Mouse (Mus musculus) CH12.LX (cell line): ENCODE data around the gene Chrm4. TPM values are rescaled to one million over a fixed set of nuclear protein-coding genes. Genes with fewer than 3 reads are reported as not detected.

ENCODE experiments used
- DNase-seq: peaks from one replicate; pipeline ENCODE4 v3.0.0-alpha.2; 2013; ENCODE audit errors: extremely low read depth
- H3K27ac ChIP-seq: 2 replicates; pipeline ENCODE4 v1.5.1; 2012; ENCODE audit warnings: low read depth, mild to moderate bottlenecking, control low read depth, moderate library complexity; ENCODE audit not compliant: insufficient read depth
- H3K27me3 ChIP-seq: replicated peaks from 2 replicates; pipeline ENCODE3; 2012; ENCODE audit warnings: inconsistent platforms
- H3K36me3 ChIP-seq, 2 experiments: replicated peaks in 1 of 2; 2 replicates each; pipeline versions ENCODE3 to v1.6.1; 2012; ENCODE audit warnings: inconsistent platforms in 1 of 2, low read length in 1 of 2, mild to moderate bottlenecking in 1 of 2, mixed read lengths in 1 of 2, moderate library complexity in 1 of 2; ENCODE audit not compliant: control insufficient read depth in 1 of 2, insufficient read depth in 1 of 2
- H3K4me1 ChIP-seq, 2 experiments: 2 replicates each; pipeline ENCODE4 v1.6.1; 2012; ENCODE audit warnings: inconsistent platforms in 1 of 2, moderate library complexity in 1 of 2; ENCODE audit not compliant: insufficient read depth in 2 of 2, control insufficient read depth in 1 of 2
- H3K4me2 ChIP-seq: 2 replicates; pipeline ENCODE4 v1.6.1; 2012; ENCODE audit warnings: low read depth, mild to moderate bottlenecking, control low read depth; ENCODE audit not compliant: poor library complexity, insufficient read depth, severe bottlenecking
- H3K4me3 ChIP-seq, 3 experiments: fragments of 150-350 bp in 1 of 3; sonication (generic) in 1 of 3; replicated peaks in 1 of 3; 2 replicates each; pipeline versions ENCODE3 to v1.5.1; 2011 to 2012; ENCODE audit warnings: low read depth in 2 of 3, low read length in 2 of 3, mild to moderate bottlenecking in 2 of 3, moderate library complexity in 2 of 3, control low read depth in 1 of 3, improper control_type of control experiment in 1 of 3, inconsistent platforms in 1 of 3, mixed read lengths in 1 of 3; ENCODE audit not compliant: poor library complexity in 1 of 3
- H3K79me2 ChIP-seq: replicated peaks from 2 replicates; pipeline ENCODE4 v1.6.1; 2012; ENCODE audit warnings: mild to moderate bottlenecking, moderate library complexity; ENCODE audit not compliant: control insufficient read depth, poor library complexity, insufficient read depth, severe bottlenecking; ENCODE audit errors: extremely low read depth
- H3K9ac ChIP-seq: 2 replicates; pipeline ENCODE4 v1.6.1; 2012; ENCODE audit warnings: low read depth, mild to moderate bottlenecking, control low read depth, moderate library complexity; ENCODE audit not compliant: insufficient read depth
- H3K9me3 ChIP-seq: replicated peaks from 2 replicates; pipeline ENCODE3; 2012; ENCODE audit warnings: low read length, inconsistent platforms, mixed read lengths
- BHLHE40 ChIP-seq: IDR thresholded peaks from 2 replicates; pipeline ENCODE4 v1.6.1; 2011; ENCODE audit warnings: mild to moderate bottlenecking, low read depth, low read length, improper control_type of control experiment
- E2F4 ChIP-seq: IDR thresholded peaks from 2 replicates; pipeline ENCODE4 v1.6.1; 2011; ENCODE audit warnings: low read depth, low read length, improper control_type of control experiment; ENCODE audit not compliant: insufficient replicate concordance
- ELF1 ChIP-seq: IDR thresholded peaks from 2 replicates; pipeline ENCODE4 v1.6.1; 2014; ENCODE audit warnings: low read depth, mild to moderate bottlenecking, inconsistent platforms, low read length, improper control_type of control experiment
- EP300 ChIP-seq: IDR thresholded peaks from 2 replicates; pipeline ENCODE4 v1.6.1; 2011; ENCODE audit warnings: low read length, improper control_type of control experiment
- KAT2A ChIP-seq: IDR thresholded peaks from 2 replicates; pipeline ENCODE4 v1.6.1; 2012; ENCODE audit warnings: low read length, improper control_type of control experiment, inconsistent platforms; ENCODE audit not compliant: insufficient replicate concordance
- MAZ ChIP-seq: IDR thresholded peaks from 2 replicates; pipeline ENCODE4 v1.6.1; 2012; ENCODE audit warnings: low read depth, mild to moderate bottlenecking, inconsistent platforms, low read length, improper control_type of control experiment, moderate library complexity
- NRF1 ChIP-seq: IDR thresholded peaks from 2 replicates; pipeline ENCODE4 v1.6.1; 2014; ENCODE audit warnings: low read depth, mild to moderate bottlenecking, inconsistent platforms, low read length, improper control_type of control experiment, moderate library complexity
- POLR2AphosphoS2 ChIP-seq: IDR thresholded peaks from 2 replicates; pipeline ENCODE4 v1.6.1; 2011; ENCODE audit warnings: low read depth, low read length, improper control_type of control experiment
- RAD21 ChIP-seq: IDR thresholded peaks from 2 replicates; pipeline ENCODE4 v1.6.1; 2011; ENCODE audit warnings: low read depth, mild to moderate bottlenecking, low read length, improper control_type of control experiment, moderate library complexity
- RCOR1 ChIP-seq: conservative IDR thresholded peaks from 2 replicates; pipeline ENCODE4 v1.6.1; 2012; ENCODE audit warnings: low read depth, mild to moderate bottlenecking, inconsistent platforms, low read length, improper control_type of control experiment
- TBP ChIP-seq: conservative IDR thresholded peaks from 2 replicates; pipeline ENCODE4 v1.6.1; 2011; ENCODE audit warnings: low read depth, low read length, improper control_type of control experiment
- TCF12 ChIP-seq: IDR thresholded peaks from 2 replicates; pipeline ENCODE4 v1.6.1; 2014; ENCODE audit warnings: low read depth, mild to moderate bottlenecking, inconsistent platforms, low read length, improper control_type of control experiment
- UBTF ChIP-seq: IDR thresholded peaks from 2 replicates; pipeline ENCODE4 v1.6.1; 2012; ENCODE audit warnings: low read depth, mild to moderate bottlenecking, inconsistent platforms, low read length, improper control_type of control experiment, moderate library complexity
- USF1 ChIP-seq: IDR thresholded peaks from 2 replicates; pipeline ENCODE4 v1.6.1; 2014; ENCODE audit warnings: low read depth, mild to moderate bottlenecking, inconsistent platforms, low read length, improper control_type of control experiment
- USF2 ChIP-seq: conservative IDR thresholded peaks from 2 replicates; pipeline ENCODE4 v1.6.1; 2011; ENCODE audit warnings: low read depth, low read length, improper control_type of control experiment
- ZC3H11A ChIP-seq: IDR thresholded peaks from 2 replicates; pipeline ENCODE4 v1.6.1; 2012; ENCODE audit warnings: low read depth, mild to moderate bottlenecking, inconsistent platforms, low read length, improper control_type of control experiment
- dilution Hi-C: fragments of 300-500 bp; cut with MboI; formaldehyde crosslinking; loops from 2 replicates; pipeline ENCODE4 v1.14.3; 2020; ENCODE audit warnings: low sequenced_read_pairs; ENCODE audit not compliant: extremely low pct_unique_long_range_greater_than_20kb, extremely low pct_ligation_motif_present
- in situ Hi-C: fragments of 300-500 bp; cut with MboI; formaldehyde crosslinking; loops from 3 replicates; pipeline ENCODE4 v1.14.3; 2019; ENCODE audit warnings: low sequenced_read_pairs, low pct_ligation_motif_present, low pct_unique_long_range_greater_than_20kb, mixed read lengths
- polyA plus RNA-seq: library from polyadenylated mRNA; unstranded; fragments of >175 nt; gene quantifications from 2 replicates; pipeline ENCODE4 v1.2.1, GENCODE M21; 2012; ENCODE audit warnings: low read depth; ENCODE audit not compliant: insufficient read length
- total RNA-seq, 2 experiments: library from RNA; depleted of rRNA; stranded (reverse); fragments of 300-350 nt in 1 of 2; fragments of >200 nt in 1 of 2; gene quantifications; 2 replicates each; pipeline ENCODE4 v1.2.3; 2012 to 2014

Chrm4 gene
- total RNA-seq (2012; rRNA removed): 13.9 and 15.1 TPM in 2 replicates
- 9.2 and 10.0 TPM in 2 replicates for total RNA-seq (2014; rRNA removed)
- polyA plus RNA-seq: 10.4 and 14.4 TPM in 2 replicates

DNA sequence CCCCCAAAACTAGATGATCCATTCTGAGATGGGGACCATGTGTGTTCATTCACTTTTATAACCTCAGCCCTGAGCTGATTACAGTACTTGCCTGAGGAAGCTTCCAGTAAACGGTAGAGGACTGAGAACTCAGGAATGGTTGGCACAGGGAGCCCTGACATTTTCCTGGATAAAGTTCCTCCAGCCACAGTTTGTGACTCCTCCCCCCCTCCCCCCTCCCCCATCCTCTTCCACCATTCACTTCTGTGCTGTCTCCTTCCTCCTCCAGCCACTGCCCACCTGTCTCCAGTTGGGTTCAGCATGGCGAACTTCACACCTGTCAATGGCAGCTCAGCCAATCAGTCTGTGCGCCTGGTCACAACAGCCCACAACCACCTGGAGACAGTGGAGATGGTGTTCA, at the start of gene Chrm4:
Chrm4 (plus strand) TSS at position 301 of the 400 bp plus-strand sequence.
- Histone ChIP-seq H3K27me3 (no peaks in the 10 kb centered on the region), H3K4me2 (no peak within 1 kb of the TSS), H3K4me1 (peaks cover 6 to 33% of the 10 kb centered on the region in 2 experiments), H3K36me3 (peaks cover 21 to 72% of the 10 kb centered on the region in 2 experiments), H3K4me3 (no peak within 1 kb of the TSS), H3K79me2 (no peaks in the 10 kb centered on the region; the same call in 1 of the 2 replicates), H3K9ac (no peak within 1 kb of the TSS), H3K27ac (no peak within 1 kb of the TSS), H3K9me3 (no peaks in the 10 kb centered on the region)
- TF ChIP-seq TBP (no peak), UBTF (no peak)
- dilution Hi-C loops: no loop called here
- no peak for DNase-seq
- in situ Hi-C loops: loop anchor here (10.0 kb wide), 1 partner anchor 152 kb away; no protein-coding TSS in a partner anchor

DNA sequence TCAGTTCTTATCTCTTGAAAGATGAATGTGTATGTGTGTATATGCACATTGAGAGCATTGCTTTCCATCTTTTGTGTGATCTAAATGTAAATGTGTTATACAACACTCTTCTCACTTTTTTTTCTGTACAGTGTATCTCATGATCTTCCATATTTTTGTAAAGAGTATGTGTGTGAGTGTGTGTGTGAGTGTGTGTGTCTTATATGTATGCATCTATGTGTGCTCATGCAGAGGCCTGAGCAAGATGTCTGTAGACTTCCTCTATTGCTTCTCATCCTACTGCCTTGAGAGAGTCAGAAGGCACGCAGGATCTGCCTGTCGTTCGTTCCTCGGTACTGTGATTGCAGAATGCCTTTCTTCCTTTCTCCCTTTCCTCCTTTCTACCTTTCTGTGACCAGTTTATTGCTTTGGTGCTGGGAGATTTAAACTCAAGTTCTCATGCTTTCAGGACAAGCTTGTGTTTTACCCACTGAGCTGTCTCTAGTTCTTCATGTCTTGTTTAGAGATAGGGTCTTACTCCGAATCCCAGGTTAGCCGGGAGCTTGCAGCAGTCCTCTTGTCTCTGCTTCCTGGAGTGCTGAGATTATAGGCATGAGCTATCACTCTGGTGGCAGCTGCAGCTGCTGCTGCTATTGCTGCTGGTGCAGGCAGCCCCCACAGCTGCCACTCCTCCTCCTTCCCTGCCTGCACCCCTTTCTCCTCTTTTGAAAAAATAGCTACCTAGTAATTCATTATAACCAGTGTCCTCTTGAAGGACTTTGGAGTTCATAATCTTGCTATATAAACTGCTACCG, 48.5 kb upstream of the Chrm4 start:
- peaks cover 4 to 37% of the 10 kb centered on the region in 2 experiments for H3K4me1 ChIP-seq
- no peak for DNase-seq
- no peak overlapping the region for H3K27ac ChIP-seq
- in situ Hi-C loops: loop anchor here (10.0 kb wide), 1 partner anchor 54 kb away; no protein-coding TSS in a partner anchor
- H3K4me3 ChIP-seq: no peak overlapping the region
- no peaks in the 10 kb centered on the region for H3K79me2 ChIP-seq
- no peak for TF ChIP-seq MAZ
- no peak for TF ChIP-seq USF2
- TF ChIP-seq KAT2A: no peak
- no peak for TF ChIP-seq E2F4
- TF ChIP-seq TBP: no peak
- TF ChIP-seq USF1: no peak
- no peak for TF ChIP-seq TCF12
- dilution Hi-C loops: no loop called here
- H3K9ac ChIP-seq: no peak overlapping the region
- no peaks in the 10 kb centered on the region for H3K9me3 ChIP-seq
- H3K36me3 ChIP-seq: peaks cover 4 to 26% of the 10 kb centered on the region in 2 experiments
- H3K27me3 ChIP-seq: no peaks in the 10 kb centered on the region
- no peak overlapping the region for H3K4me2 ChIP-seq

GRCm38 (mm10) chr2:91883961-91884360, 43.1 kb upstream of the Chrm4 start:
- Histone ChIP-seq H3K4me2 (no peak overlapping the region), H3K4me3 (no peak overlapping the region), H3K4me1 (no peaks in the 10 kb centered on the region), H3K36me3 (peaks cover 18 to 46% of the 10 kb centered on the region in 2 experiments), H3K27me3 (no peaks in the 10 kb centered on the region), H3K27ac (no peak overlapping the region), H3K79me2 (peaks cover 2% of the 10 kb centered on the region; the same call in 1 of the 2 replicates), H3K9me3 (no peaks in the 10 kb centered on the region), H3K9ac (no peak overlapping the region)
- no peak for TF ChIP-seq EP300
- no peak for TF ChIP-seq ZC3H11A
- no peak for TF ChIP-seq ELF1
- no peak for TF ChIP-seq RCOR1
- TF ChIP-seq NRF1: no peak
- no peak for TF ChIP-seq RAD21
- TF ChIP-seq POLR2AphosphoS2: no peak
- no peak for TF ChIP-seq BHLHE40
- dilution Hi-C loops (no loop called here), in situ Hi-C loops (no loop called here)
- DNase-seq: no peak
